In genomic region chr10:75797619-75798175, GRCm38 (mm10) we compare ENCODE assay signal across 8 mouse cellular contexts. TPM values are rescaled to one million over a fixed set of nuclear protein-coding genes. Genes with fewer than 3 reads are reported as not detected.
DNase-seq lines count a peak whose midpoint lies in the region; ATAC-seq and TF ChIP-seq lines count a peak whose summit lies in the region.

No protein-coding gene starts in this region.

- H3K36me3 ChIP-seq in spleen, adult 2 months (ENCODE audit: control insufficient read depth, insufficient read depth, low read length) = no peaks in the 10 kb centered on the region
- H3K36me3 ChIP-seq in megakaryocyte, embryonic 14.5 days (replicated peaks; ENCODE audit: low read length) = no peaks in the 10 kb centered on the region

- H3K4me3 ChIP-seq in spleen, adult 2 months (ENCODE audit: extremely low read depth, insufficient read depth, insufficient read length) = peak overlapping the region; percentile 54
- H3K4me3 ChIP-seq in megakaryocyte, embryonic 14.5 days (replicated peaks) = peak overlapping the region; percentile 94

- no peaks in the 10 kb centered on the region; the same call in 1 of the 2 replicates for H3K9me3 ChIP-seq in megakaryocyte, embryonic 14.5 days

- 3% methylated on average over 12 of the region's 12 CpGs for WGBS in spleen, adult 2 months

- DNase-seq in spleen, adult 2 months (ENCODE audit: low read depth in 1 of 2, low spot score in 2 of 2) = no peak
- no peak for DNase-seq in spleen, postnatal 36 days (ENCODE audit: low spot score in 2 of 2)
- DNase-seq in cerebellum, postnatal 36 days = peak; percentile 70 to 74
- DNase-seq in gastrocnemius, postnatal 25 days = peak; percentile 68
- DNase-seq in left cerebral cortex, postnatal 25 days (ENCODE audit: low spot score in 2 of 2) = peak; percentile 42 to 61
- peak; percentile 24 for DNase-seq in right cerebral cortex, postnatal 14 days

- intact Hi-C loops in left cerebral cortex, postnatal 25 days (cut with DNase I) = loop anchor here (10.0 kb wide), 1 partner anchor 327 kb away; no protein-coding TSS in a partner anchor

- TF ChIP-seq POLR2A in spleen, adult 2 months (IDR thresholded peaks at IDR 0.05; ENCODE audit: low read depth, low read length) = no peak

- H3K27me3 ChIP-seq in spleen, adult 2 months (ENCODE audit: control insufficient read depth, insufficient read depth, low read length) = no peaks in the 10 kb centered on the region; the same call in 1 of the 2 replicates
- peaks cover 49% of the 10 kb centered on the region for H3K27me3 ChIP-seq in megakaryocyte, embryonic 14.5 days (replicated peaks)

- no peak overlapping the region for H3K27ac ChIP-seq in spleen, adult 2 months (ENCODE audit: insufficient read depth, low read length)

- TF ChIP-seq CTCF in spleen, adult 2 months (IDR thresholded peaks at IDR 0.05; ENCODE audit: extremely low read depth, insufficient read depth, insufficient read length, insufficient replicate concordance) = no peak

- no peaks in the 10 kb centered on the region; the same call in 1 of the 2 replicates for H3K4me1 ChIP-seq in spleen, adult 2 months (ENCODE audit: control insufficient read depth, insufficient read depth, insufficient read length)
- H3K4me1 ChIP-seq in megakaryocyte, embryonic 14.5 days = peaks cover 43% of the 10 kb centered on the region

- ATAC-seq in inflammation-experienced regulatory T-cells, adult 6 months = peak; percentile 70

RNA-seq across cellular contexts. Expression of gene Gstt1, which starts 0.7 kb away (rescaled TPM):
- polyA plus RNA-seq in spleen, adult 2 months (2012; rRNA removed) = 25.3 and 28.5 TPM in 2 replicates
- 1 to 10 TPM; 5.5 to 6.2 TPM for total RNA-seq in gastrocnemius, postnatal 25 days (2021)
- 1 to 10 TPM; 1.7 to 3.6 (median 2.2) TPM for polyA plus RNA-seq in inflammation-experienced regulatory T-cells, adult 6 months (2017; shearing (Covaris generic))
- total RNA-seq in left cerebral cortex, postnatal 25 days (2021) = 1 to 10 TPM; 6.2 to 7.0 TPM
- polyA plus RNA-seq in megakaryocyte, embryonic 14.5 days (2012; ENCODE audit: insufficient read depth, low replicate concordance) = 44.0 and 52.9 TPM in 2 replicates

RNA-seq across cellular contexts. Expression of gene Gstt3, which starts 16.5 kb away (rescaled TPM):
- polyA plus RNA-seq in spleen, adult 2 months (2012; rRNA removed) = 4.3 and 4.4 TPM in 2 replicates
- total RNA-seq in gastrocnemius, postnatal 25 days (2021) = 1 to 10 TPM; 4.0 to 4.7 TPM
- 10 to 100 TPM in 1 of 3 experiments, 1 to 10 TPM in 2; 9.0 to 12.7 (median 9.3) TPM for polyA plus RNA-seq in inflammation-experienced regulatory T-cells, adult 6 months (2017; shearing (Covaris generic))
- 1 to 10 TPM; 1.1 to 1.4 TPM for total RNA-seq in left cerebral cortex, postnatal 25 days (2021)
- polyA plus RNA-seq in megakaryocyte, embryonic 14.5 days (2012; ENCODE audit: insufficient read depth, low replicate concordance) = 1.6 TPM in 1 of 2 replicates, not detected in the other

RNA-seq across cellular contexts. Expression of gene Gm20441, which starts 16.9 kb away (rescaled TPM):
- not detected in 2 replicates for polyA plus RNA-seq in spleen, adult 2 months (2012; rRNA removed)
- total RNA-seq in gastrocnemius, postnatal 25 days (2021) = not detected
- not detected for polyA plus RNA-seq in inflammation-experienced regulatory T-cells, adult 6 months (2017; shearing (Covaris generic))
- total RNA-seq in left cerebral cortex, postnatal 25 days (2021) = not detected
- not detected in 2 replicates for polyA plus RNA-seq in megakaryocyte, embryonic 14.5 days (2012; ENCODE audit: insufficient read depth, low replicate concordance)

RNA-seq across cellular contexts. Expression of gene Ddt, which starts 24.5 kb away (rescaled TPM):
- 39.5 and 42.6 TPM in 2 replicates for polyA plus RNA-seq in spleen, adult 2 months (2012; rRNA removed)
- total RNA-seq in gastrocnemius, postnatal 25 days (2021) = 10 to 100 TPM; 38.0 to 44.6 TPM
- polyA plus RNA-seq in inflammation-experienced regulatory T-cells, adult 6 months (2017; shearing (Covaris generic)) = 10 to 100 TPM; 63.4 to 95.0 (median 86.4) TPM
- total RNA-seq in left cerebral cortex, postnatal 25 days (2021) = 10 to 100 TPM; 36.1 to 43.6 TPM
- 51.1 and 91.0 TPM in 2 replicates for polyA plus RNA-seq in megakaryocyte, embryonic 14.5 days (2012; ENCODE audit: insufficient read depth, low replicate concordance)

RNA-seq across cellular contexts. Expression of gene Gstt4, which starts 24.6 kb away (rescaled TPM):
- not detected in 2 replicates for polyA plus RNA-seq in spleen, adult 2 months (2012; rRNA removed)
- not detected for total RNA-seq in gastrocnemius, postnatal 25 days (2021)
- polyA plus RNA-seq in inflammation-experienced regulatory T-cells, adult 6 months (2017; shearing (Covaris generic)) = not detected
- total RNA-seq in left cerebral cortex, postnatal 25 days (2021) = not detected
- 0.10 TPM in 1 of 2 replicates, not detected in the other for polyA plus RNA-seq in megakaryocyte, embryonic 14.5 days (2012; ENCODE audit: insufficient read depth, low replicate concordance)

Comparison
In these comparisons a context has a peak if more than half of its experiments do, and no peak if none do; other contexts are left out.
1. DNase-seq: peak in cerebellum, postnatal 36 days (2 of 2), gastrocnemius, postnatal 25 days (single experiment), left cerebral cortex, postnatal 25 days (2 of 2) and right cerebral cortex, postnatal 14 days (single experiment); none in spleen, adult 2 months (0 of 2) and spleen, postnatal 36 days (0 of 2).